Mouse (Mus musculus): ENCODE measurements around the gene Nutf2. TPM values are rescaled to one million over a fixed set of nuclear protein-coding genes. Genes with fewer than 3 reads are reported as not detected.
"Not testable (repeated sequence)": the region's sequence is repeated elsewhere in the genome, so short reads cannot be mapped to it uniquely, and the experiment has no call there.

The Nutf2 gene
- 58.5 and 70.2 TPM in 2 replicates for total RNA-seq (2017)

DNA sequence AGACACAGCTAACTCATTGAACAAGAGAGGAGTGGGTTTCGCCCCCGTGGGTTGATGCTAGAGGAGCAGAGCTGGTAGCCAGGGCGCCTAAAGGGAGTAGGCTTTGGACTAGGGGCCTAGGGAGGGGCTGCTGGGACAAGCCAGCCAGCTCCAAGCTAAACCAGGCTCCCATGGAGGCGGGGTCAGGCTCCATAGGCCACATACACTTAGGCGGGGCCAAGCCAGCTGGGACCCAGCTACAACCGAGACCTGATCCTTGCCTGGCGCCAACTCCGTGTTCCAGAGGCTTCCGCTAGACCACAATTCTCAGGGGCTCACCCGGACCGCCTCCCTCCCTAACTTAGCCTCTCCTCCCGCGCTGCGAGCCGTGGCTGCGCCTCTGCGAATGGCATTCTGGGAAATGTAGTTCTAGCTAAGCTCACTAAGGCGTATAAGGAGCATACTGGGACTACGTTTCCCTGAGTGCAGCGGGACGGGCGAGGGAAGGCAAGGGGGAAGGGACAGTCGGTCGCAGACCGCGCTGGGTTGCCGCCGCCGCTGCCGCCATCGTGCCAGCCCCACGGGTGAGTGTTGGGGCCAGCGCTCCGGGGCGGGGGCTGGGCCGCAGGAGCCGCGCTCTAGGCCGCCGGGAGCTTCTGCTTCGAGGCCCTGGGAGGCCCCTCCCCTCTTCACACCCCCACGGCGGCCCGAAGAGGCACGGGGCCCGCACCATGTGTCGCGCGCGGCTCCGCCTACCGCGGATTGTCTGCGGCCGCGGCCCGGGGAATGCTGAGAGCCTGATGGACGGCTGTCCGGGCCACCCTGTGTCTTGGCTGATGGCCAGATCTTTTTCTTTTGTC lies at the start of gene Nutf2:
Gene Nutf2, plus strand, starts transcription at position 438 of the 839 bp plus-strand sequence.
- ATAC-seq (replicated peaks in 1 of 2; ENCODE audit: insufficient read depth in 1 of 2, low FRiP score in 2 of 2, low TSS enrichment in 1 of 2, low read depth in 1 of 2, poor library complexity in 2 of 2, severe bottlenecking in 2 of 2) = peak; percentile 95 to 97

DNA sequence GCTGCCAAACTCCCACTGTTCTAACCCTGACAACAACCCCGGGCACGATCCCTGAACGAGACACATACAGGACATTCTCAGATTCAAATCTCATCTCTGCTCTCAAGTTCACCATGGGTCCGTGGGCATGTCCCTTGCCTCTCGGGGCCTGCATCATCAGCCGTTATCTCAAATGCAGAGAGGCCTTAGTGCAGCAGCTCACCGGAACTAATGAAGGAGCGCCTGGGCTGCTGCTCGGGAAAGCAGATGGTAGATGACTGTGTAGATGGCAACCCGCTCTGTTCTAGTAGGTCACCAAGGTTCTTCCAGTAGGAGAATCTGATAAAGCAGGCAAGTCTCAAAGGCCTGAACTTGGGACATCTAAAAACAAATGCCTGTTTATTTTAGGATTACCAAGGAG lies 49.3 kb upstream of the Nutf2 start:
- no peak for ATAC-seq (replicated peaks in 1 of 2; ENCODE audit: insufficient read depth in 1 of 2, low FRiP score in 2 of 2, low TSS enrichment in 1 of 2, low read depth in 1 of 2, poor library complexity in 2 of 2, severe bottlenecking in 2 of 2)

DNA sequence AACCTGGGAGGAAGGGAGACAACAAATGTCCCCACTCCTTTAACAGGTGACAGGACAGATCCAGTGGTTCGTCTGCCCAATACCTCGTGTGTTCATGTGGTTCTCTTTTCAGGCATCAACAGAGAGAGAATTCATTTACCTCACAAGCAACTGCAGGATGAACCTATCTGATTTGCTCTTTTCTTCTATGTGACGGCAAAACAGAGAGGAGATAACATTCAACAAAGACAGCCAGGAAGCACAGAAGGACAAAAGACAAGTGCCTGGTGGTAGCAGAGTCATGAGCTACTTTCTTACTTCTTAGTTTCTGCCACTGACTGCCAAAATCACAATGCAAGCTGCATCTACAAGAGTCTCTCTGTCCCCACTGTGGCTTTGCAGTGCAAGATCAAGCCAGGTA lies 48.8 kb upstream of the Nutf2 start:
- no peak for ATAC-seq (replicated peaks in 1 of 2; ENCODE audit: insufficient read depth in 1 of 2, low FRiP score in 2 of 2, low TSS enrichment in 1 of 2, low read depth in 1 of 2, poor library complexity in 2 of 2, severe bottlenecking in 2 of 2)

DNA sequence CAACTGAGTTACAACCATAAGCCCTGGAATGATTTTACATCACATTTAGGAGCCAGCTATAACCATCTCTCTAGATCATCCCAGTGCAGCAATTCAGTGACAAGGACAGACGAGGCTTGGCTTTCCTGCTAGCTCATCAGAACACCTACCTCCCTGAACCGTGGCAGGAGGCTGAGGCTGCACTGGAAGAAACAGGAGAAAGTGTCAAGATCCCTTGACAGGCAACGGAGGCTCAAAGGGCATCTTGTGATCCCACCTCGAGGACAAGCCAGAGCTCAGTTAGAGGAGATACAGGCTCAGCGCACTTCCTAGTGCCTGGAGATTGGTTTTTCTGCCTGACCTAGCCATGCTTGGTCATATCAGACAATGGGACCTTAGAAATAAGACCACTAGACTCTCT lies 47.9 kb upstream of the Nutf2 start:
- ATAC-seq (replicated peaks in 1 of 2; ENCODE audit: insufficient read depth in 1 of 2, low FRiP score in 2 of 2, low TSS enrichment in 1 of 2, low read depth in 1 of 2, poor library complexity in 2 of 2, severe bottlenecking in 2 of 2) = no peak

DNA sequence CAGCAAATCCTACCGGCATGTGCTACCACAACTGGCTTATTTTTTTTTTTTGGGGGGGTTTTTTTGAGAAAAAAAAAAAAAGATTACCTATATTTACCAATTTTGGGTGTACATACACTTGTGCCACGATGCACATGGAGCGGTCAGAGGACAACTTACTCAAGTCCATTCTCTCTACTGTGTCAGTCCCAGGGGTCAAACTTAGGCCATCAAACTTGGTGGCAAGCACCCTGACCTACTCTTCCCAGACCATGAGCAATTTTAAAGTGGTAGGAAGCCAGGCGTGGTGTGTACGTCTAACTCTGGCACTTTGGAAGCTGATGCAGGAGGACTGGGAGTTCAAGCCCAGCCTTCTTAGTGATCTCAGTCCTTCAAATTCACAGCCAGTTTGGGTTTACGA lies 47.1 kb upstream of the Nutf2 start:
- ATAC-seq (replicated peaks in 1 of 2; ENCODE audit: insufficient read depth in 1 of 2, low FRiP score in 2 of 2, low TSS enrichment in 1 of 2, low read depth in 1 of 2, poor library complexity in 2 of 2, severe bottlenecking in 2 of 2) = no peak

DNA sequence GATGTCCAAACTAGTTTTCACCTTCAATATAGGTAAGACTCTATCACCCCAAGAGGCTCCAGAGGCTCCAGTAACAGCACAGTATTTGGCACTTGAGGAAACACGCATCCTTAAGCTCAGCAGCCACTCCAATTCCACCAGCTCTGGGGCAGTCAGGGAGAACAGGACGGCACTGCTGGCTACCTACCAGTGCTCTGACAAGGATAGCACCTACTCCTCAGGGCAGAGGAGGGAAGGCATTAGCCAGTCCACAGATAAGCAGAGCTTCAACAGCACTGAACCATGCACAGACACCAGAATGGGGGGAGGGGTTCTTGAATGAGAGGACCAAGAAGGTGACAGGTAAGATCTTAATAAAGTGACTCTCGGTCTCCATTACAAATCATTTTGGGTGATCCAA lies 40.7 kb upstream of the Nutf2 start:
- ATAC-seq (replicated peaks in 1 of 2; ENCODE audit: insufficient read depth in 1 of 2, low FRiP score in 2 of 2, low TSS enrichment in 1 of 2, low read depth in 1 of 2, poor library complexity in 2 of 2, severe bottlenecking in 2 of 2) = no peak; a peak in 1 of 4 replicates

DNA sequence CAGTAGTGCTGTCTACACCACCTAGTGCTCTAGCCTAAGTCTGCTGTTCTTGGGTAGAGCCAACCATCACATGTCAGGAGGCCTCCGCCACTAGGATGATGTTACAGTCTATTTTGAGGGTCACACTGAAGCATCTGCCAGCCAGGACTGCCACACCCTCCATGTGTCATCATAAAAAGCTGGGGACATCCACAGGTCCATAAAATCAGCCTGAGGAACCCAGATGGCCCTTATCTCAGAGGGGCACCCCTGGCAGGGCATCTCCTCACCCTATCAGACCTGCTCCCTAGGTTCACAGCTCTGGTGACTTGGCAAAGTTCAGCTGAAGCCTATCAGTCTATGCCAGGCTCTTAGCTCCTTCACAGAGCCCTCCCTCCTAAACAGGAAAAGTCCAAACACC lies 39.5 kb upstream of the Nutf2 start:
- ATAC-seq (replicated peaks in 1 of 2; ENCODE audit: insufficient read depth in 1 of 2, low FRiP score in 2 of 2, low TSS enrichment in 1 of 2, low read depth in 1 of 2, poor library complexity in 2 of 2, severe bottlenecking in 2 of 2) = peak; percentile 53 to 68; a peak in 3 of 4 replicates

DNA sequence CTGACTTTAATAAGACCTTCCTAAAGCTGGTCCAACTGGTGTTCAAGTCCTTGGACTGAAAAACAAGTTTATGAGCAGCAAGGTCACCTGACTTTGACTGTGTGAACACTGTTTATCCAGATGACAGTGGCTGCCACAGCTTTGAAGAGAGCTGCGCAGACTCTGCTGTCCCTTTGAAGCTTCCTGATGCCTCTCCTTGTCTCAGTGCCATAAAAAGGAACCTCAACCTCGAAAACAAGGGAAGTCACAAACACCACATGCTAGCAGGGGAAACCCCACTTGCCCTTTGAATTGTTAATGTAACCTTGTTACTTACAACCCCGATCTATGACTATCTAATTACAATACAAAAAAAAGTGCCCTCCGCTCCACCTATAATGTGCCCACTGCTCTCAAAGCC lies 34.9 kb upstream of the Nutf2 start:
- ATAC-seq (replicated peaks in 1 of 2; ENCODE audit: insufficient read depth in 1 of 2, low FRiP score in 2 of 2, low TSS enrichment in 1 of 2, low read depth in 1 of 2, poor library complexity in 2 of 2, severe bottlenecking in 2 of 2) = no peak

DNA sequence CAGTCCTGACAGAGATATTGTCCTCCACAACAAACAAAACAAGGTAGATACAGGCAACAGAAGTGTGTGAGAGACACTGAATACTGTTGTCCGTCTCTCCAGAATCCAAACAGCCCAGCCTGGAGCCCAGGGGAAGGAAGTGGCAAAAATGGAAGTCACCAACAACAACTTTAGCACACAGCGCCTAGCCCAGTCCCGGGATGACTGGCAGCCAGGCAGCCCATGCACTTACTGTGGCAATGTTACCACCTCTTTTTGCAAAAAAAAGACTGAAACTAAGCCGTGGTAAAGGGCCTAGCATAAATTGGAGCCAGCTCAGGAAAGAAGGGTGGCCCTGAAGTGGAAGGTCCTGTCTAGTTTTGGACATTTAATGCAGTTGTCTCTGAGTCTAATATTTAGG lies 34.0 kb upstream of the Nutf2 start:
- ATAC-seq (replicated peaks in 1 of 2; ENCODE audit: insufficient read depth in 1 of 2, low FRiP score in 2 of 2, low TSS enrichment in 1 of 2, low read depth in 1 of 2, poor library complexity in 2 of 2, severe bottlenecking in 2 of 2) = no peak

DNA sequence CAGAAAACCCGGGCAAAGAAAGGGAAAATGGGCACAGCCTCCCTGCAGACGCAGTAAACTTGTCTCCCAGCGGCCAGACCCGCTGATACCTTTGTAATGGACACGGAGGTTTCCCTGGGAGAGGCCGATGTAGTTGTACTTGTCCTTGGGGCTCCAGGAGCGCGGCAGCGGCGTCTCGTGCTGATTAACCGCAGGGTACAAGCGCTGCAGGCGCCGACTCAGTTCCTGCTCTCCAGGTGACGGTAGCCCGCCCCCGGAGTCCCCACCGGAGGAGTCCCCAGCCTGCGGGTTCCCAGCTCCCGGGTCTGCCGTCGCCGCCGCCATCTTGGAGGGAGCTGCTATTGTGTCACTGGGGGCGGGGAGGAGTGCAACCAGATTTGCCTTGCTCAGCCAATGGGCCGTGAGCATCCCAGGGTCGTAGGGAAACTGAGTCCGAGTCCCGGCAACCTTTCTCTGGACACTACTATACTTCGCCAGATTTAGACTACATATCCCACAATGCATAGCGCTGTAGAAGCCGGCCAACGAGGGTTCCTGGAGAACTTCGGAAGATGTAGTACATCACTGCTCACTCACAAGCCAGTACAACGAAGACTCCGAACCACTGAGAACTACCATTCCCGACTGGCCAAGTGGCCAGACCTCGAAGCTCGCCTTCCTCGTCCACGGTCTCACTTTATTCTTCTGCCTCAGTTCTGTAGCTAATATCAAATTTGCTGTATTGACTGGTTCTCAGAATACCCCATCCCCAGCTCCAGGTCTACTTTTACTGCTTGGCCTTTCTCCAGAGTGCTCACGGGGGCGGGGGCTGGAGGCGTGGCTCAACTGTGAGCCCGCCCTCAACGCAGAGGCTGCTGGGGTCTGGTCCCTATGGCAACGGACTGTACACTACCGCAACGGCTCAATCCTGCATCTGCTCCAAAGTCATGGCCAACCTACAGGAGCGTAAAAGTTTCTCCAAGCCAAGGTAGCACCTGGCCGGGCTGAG lies 33.2 kb upstream of the Nutf2 start, which contains the start of the genes Ranbp10 and Tsnaxip1:
Gene Ranbp10, minus strand, starts transcription at position 490 of the 988 bp plus-strand sequence.
Gene Tsnaxip1, plus strand, starts transcription at position 871 of the 988 bp plus-strand sequence.
- peak; percentile 96 for ATAC-seq (replicated peaks in 1 of 2; ENCODE audit: insufficient read depth in 1 of 2, low FRiP score in 2 of 2, low TSS enrichment in 1 of 2, low read depth in 1 of 2, poor library complexity in 2 of 2, severe bottlenecking in 2 of 2)

DNA sequence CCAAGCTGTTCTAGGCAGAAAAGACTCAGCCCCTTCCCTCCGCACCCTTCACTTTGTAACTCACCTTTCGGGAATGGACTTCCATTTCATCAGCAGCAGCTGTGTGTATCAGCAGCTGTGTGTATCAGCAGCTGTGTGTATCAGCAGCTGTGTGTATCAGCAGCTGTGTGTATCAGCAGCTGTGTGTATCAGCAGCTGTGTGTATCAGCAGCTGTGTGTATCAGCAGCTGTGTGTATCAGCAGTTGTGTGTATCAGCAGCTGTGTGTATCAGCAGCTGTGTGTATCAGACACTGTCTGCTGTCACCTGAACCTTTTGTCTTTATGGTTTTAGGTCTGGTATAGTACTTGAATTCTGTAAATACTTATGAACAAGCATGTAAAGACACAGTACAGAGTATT lies 26.6 kb upstream of the Nutf2 start:
- not testable (repeated sequence) for ATAC-seq (replicated peaks in 1 of 2; ENCODE audit: insufficient read depth in 1 of 2, low FRiP score in 2 of 2, low TSS enrichment in 1 of 2, low read depth in 1 of 2, poor library complexity in 2 of 2, severe bottlenecking in 2 of 2)

DNA sequence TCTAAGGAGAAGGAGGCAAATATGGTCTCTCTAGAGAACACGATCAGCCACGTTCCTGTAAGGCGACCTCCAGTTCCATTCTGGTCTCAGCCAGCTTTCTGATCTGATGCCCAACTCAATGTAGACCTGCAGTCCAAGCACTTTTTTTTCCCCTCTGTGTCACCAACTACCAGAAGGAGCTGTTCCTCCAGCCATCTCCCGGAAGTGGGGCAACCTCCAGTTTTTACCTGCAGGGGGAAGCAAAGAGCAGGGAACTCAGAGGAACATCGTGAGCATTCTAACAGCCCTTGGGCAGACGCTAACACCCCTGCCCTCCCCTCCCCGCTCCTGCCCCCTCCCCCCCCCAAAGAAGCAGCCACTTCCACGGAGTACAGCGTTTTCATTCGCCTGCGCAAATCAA lies 25.1 kb upstream of the Nutf2 start:
- peak; percentile 87 to 95 for ATAC-seq (replicated peaks in 1 of 2; ENCODE audit: insufficient read depth in 1 of 2, low FRiP score in 2 of 2, low TSS enrichment in 1 of 2, low read depth in 1 of 2, poor library complexity in 2 of 2, severe bottlenecking in 2 of 2)

DNA sequence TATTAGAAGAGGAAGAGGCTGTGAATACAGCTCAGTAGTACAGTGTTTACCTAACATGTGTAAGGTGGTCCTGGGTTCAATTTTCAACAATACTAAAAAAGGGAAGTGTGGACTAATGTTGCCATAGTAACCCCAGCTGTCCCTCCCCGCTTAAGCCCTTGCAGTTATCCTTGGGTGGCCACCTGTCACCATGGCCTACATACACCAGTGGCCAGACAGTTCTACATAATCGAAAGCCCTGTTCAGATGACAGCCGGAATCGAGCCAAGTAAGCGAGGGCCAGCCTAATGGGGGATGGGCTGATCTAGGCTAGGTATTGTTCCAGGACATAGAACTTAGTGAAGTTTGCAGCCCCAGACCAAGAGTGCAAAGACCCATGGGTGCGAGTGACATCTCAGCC lies 23.4 kb upstream of the Nutf2 start:
- no peak for ATAC-seq (replicated peaks in 1 of 2; ENCODE audit: insufficient read depth in 1 of 2, low FRiP score in 2 of 2, low TSS enrichment in 1 of 2, low read depth in 1 of 2, poor library complexity in 2 of 2, severe bottlenecking in 2 of 2)

DNA sequence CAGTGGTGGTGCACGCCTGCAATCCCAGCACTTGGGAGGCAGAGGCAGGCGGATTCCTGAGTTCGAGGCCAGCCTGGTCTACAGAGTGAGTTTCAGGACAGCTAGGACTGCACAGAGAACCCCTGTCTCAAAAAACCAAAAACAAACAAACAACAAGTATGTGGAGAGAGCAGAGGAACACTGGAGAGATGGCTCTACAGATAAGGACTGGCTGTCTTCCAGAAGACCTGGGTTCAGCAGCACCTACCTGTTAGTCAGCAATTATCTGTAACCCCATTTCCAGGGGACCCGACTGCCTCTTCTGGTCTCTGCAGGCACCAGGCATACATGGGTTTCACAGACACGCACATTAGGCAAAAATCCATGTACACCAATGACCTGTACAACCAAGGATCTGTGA lies 21.2 kb upstream of the Nutf2 start:
- ATAC-seq (replicated peaks in 1 of 2; ENCODE audit: insufficient read depth in 1 of 2, low FRiP score in 2 of 2, low TSS enrichment in 1 of 2, low read depth in 1 of 2, poor library complexity in 2 of 2, severe bottlenecking in 2 of 2) = no peak

DNA sequence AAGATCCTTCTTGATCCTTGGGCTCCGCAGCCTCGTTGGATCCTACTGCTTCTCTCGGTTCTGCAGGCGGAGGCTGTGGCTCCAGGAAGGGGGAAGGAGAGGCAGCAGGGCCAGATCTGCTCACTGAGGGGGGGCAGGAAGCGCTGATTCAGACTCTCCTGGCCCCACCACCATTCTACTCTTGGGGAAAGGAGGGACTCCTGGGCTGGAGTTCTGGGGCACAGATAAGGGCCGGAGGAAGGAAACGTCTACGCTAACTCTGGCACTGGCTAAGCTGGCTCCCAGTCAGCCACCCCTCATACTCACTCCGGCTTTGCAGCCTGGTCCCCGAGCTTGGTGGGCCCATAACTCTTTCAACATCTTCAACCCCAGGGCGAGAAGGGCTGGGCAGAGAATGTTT lies 13.7 kb upstream of the Nutf2 start:
- ATAC-seq (replicated peaks in 1 of 2; ENCODE audit: insufficient read depth in 1 of 2, low FRiP score in 2 of 2, low TSS enrichment in 1 of 2, low read depth in 1 of 2, poor library complexity in 2 of 2, severe bottlenecking in 2 of 2) = peak; percentile 58 to 59

DNA sequence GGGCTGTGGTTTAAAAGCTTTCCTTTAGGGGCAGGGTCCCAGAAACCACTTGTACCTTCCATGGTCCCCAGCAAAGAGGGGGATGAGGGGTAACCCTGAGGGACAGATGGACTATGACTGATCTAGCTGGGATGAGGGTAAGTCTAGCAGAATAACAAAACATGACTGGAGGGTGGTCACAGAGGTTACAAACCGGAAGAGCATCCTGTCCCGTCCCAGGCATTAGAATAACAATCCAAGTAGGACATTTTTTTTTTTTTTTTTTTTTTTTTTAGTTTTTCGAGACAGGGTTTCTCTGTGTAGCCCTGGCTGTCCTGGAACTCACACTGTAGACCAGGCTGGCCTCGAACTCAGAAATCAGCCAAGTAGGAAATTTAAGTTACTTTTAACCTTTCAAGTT lies 10.4 kb upstream of the Nutf2 start:
- no peak for ATAC-seq (replicated peaks in 1 of 2; ENCODE audit: insufficient read depth in 1 of 2, low FRiP score in 2 of 2, low TSS enrichment in 1 of 2, low read depth in 1 of 2, poor library complexity in 2 of 2, severe bottlenecking in 2 of 2)

DNA sequence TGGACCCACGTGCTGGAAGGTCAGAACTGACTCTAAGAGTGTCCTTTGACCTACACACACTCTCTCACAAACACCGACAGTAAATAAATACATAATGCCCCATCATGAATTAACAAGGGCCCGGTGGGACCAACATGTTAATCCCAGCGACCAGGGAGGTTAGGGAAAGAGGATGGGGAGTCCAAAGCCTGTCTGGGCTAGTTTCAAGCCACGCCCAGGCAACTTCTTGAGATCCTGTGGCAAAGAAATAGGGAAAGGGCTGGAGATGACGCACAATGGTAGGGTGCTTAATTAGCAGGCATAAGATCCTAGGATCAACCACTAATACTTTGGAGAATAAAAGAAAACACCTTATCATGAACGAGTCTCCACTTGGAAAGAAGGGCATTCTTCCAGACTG lies 9.8 kb upstream of the Nutf2 start:
- ATAC-seq (replicated peaks in 1 of 2; ENCODE audit: insufficient read depth in 1 of 2, low FRiP score in 2 of 2, low TSS enrichment in 1 of 2, low read depth in 1 of 2, poor library complexity in 2 of 2, severe bottlenecking in 2 of 2) = no peak

DNA sequence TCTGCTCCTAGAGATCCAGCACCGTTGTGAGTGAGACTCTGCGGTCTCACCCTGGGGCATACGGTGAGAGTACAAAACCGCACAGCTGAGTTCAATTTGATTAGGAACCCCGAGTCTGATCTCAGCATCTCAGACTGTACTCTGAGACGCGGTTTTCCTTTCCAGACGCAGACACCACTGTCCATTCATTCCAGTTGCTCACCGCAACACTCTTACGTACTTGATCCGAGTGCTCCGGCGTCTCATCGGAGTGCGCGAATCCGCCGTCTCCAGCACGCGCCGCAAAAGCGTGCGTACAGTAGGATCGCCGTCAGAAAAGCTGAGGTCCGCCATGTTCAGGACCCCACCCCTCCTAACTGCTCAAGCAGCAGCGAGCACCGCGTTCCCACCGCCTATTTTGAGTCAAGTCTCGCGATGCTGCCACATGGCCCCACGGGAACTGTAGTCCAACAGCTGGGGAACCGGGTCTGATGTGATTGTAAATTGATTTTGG lies 8.7 kb upstream of the Nutf2 start:
- ATAC-seq (replicated peaks in 1 of 2; ENCODE audit: insufficient read depth in 1 of 2, low FRiP score in 2 of 2, low TSS enrichment in 1 of 2, low read depth in 1 of 2, poor library complexity in 2 of 2, severe bottlenecking in 2 of 2) = peak; percentile 82 to 84
